Mouse (Mus musculus) testis, adult 2 months (tissue): ENCODE data around the gene Nr0b2.

Source experiments
- CTCF ChIP-seq: fragments of 200-500 bp; IDR thresholded peaks from 2 replicates; pipeline ENCODE4 v1.5.1; 2012; ENCODE audit warnings: low read depth, mild to moderate bottlenecking, inconsistent platforms, low read length, moderate library complexity; ENCODE audit not compliant: control insufficient read depth, insufficient read depth, insufficient replicate concordance
- POLR2A ChIP-seq: fragments of 200-500 bp; IDR thresholded peaks from 2 replicates; pipeline ENCODE4 v1.6.1; 2012; ENCODE audit warnings: low read depth, mild to moderate bottlenecking, inconsistent platforms, low read length, moderate library complexity; ENCODE audit not compliant: control insufficient read depth

GRCm38 (mm10) chr4:133574070-133574842 is 21.1 kb downstream of the Nr0b2 start, which contains the start of gene Gpatch3:
- no peak for TF ChIP-seq CTCF
- TF ChIP-seq POLR2A, result peak; percentile 99
